Mouse (Mus musculus): ENCODE measurements around the gene Olfr62.

The Olfr62 gene

GRCm38 (mm10) chr4:118658652-118659051, at the start of gene Olfr62:
Olfr62 (plus strand) TSS chr4:118658952.
- no peak for DNase-seq

- no peak for DNase-seq
Measured at GRCm38 (mm10) chr4:118609836-118610235, 48.9 kb upstream of the Olfr62 start.

GRCm38 (mm10) chr4:118612619-118613018, 46.1 kb upstream of the Olfr62 start:
- DNase-seq = peak; percentile 34

GRCm38 (mm10) chr4:118615412-118615811, 43.3 kb upstream of the Olfr62 start:
- DNase-seq = no peak

- peak; percentile 93 for DNase-seq
Measured at GRCm38 (mm10) chr4:118620279-118620966, 38.3 kb upstream of the Olfr62 start, which contains the start of the genes Cfap57 and Ebna1bp2. Cfap57 (minus strand) TSS chr4:118620777. Ebna1bp2 (plus strand) TSS chr4:118620799.

GRCm38 (mm10) chr4:118620967-118621320, 37.8 kb upstream of the Olfr62 start:
- DNase-seq = no peak

- no peak for DNase-seq
Measured at GRCm38 (mm10) chr4:118621781-118622180, 37.0 kb upstream of the Olfr62 start.

- no peak for DNase-seq
Measured at GRCm38 (mm10) chr4:118630261-118630660, 28.5 kb upstream of the Olfr62 start.

GRCm38 (mm10) chr4:118642346-118643190, 16.2 kb upstream of the Olfr62 start:
- DNase-seq = peak; percentile 33

- peak; percentile 34 for DNase-seq
Measured at GRCm38 (mm10) chr4:118645234-118645633, 13.5 kb upstream of the Olfr62 start.

- DNase-seq = no peak
Measured at GRCm38 (mm10) chr4:118687086-118687485, 28.3 kb downstream of the Olfr62 start.

GRCm38 (mm10) chr4:118692412-118692973, 33.7 kb downstream of the Olfr62 start, which contains the start of gene Olfr1342:
Olfr1342 (minus strand) TSS chr4:118692756.
- DNase-seq = no peak

GRCm38 (mm10) chr4:118693812-118694211, 35.1 kb downstream of the Olfr62 start:
- no peak for DNase-seq

GRCm38 (mm10) chr4:118703223-118703622, 44.5 kb downstream of the Olfr62 start, which contains the start of gene Olfr1341:
Olfr1341 (plus strand) TSS chr4:118703523.
- no peak for DNase-seq

GRCm38 (mm10) chr4:118708086-118708485, 49.3 kb downstream of the Olfr62 start:
- no peak for DNase-seq

GRCm38 (mm10) chr4:118711656-118712055, 52.9 kb downstream of the Olfr62 start:
- no peak for DNase-seq
